Mouse (Mus musculus): ENCODE measurements at regions not wholly inside any gene's neighbourhood (a gene's known extent, or its start where the extent isn't known, plus 50 kb on each side); places are given as distances from the start of the nearest gene placed in this dataset.
"Not testable (repeated sequence)": the region's sequence is repeated elsewhere in the genome, so short reads cannot be mapped to it uniquely, and the experiment has no call there.

DNA sequence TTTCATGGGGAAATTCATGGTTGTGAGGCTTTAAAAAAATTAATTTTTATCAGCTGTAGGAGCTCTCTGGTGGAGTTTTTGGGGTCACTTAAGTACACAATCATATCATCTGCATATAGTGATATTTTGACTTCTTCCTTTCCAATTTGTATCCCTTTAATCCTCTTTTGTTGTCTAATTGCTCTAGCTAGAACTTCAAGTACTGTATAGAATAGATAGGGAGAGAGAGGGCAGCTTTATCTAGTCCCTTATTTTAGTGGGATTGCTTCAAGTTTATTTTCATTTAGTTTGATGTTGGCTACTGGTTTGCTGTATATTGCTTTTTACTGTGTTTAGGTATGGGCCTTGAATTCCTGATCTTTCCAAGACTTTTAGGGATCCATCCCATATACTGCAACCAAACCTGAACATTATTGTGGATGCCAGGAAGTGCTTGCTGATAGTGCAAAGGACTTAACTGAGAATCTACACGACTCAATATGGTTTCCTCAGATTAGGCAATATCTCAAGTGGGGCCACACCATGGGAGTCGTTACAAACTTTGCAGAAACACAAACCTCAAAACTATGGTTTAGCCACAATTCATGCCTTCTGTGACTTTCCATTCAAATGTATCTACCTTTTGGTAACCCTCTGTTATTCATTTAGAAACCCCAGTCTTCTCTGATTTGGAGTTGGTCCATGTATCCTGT is 878.4 kb upstream of the Olfr1507 start:
- not testable (repeated sequence) for H3K9ac ChIP-seq (ENCODE audit: low read depth, low read length); H3K27me3 ChIP-seq (ENCODE audit: control insufficient read depth, insufficient read depth, low read depth, low read length); H3K4me1 ChIP-seq (ENCODE audit: control insufficient read depth, low read depth, low read length); H3K36me3 ChIP-seq (ENCODE audit: control insufficient read depth, insufficient read depth); H3K27ac ChIP-seq (ENCODE audit: low read length); H3K9me3 ChIP-seq (replicated peaks; ENCODE audit: control insufficient read depth, low read length); H3K4me3 ChIP-seq (ENCODE audit: low read depth, low read length); H3K4me2 ChIP-seq (ENCODE audit: low read depth, low read length)
- peak; percentile 84 for ATAC-seq (ENCODE audit: low read depth)
- no CpG with 5 or more reads among the region's 2 CpGs for WGBS (ENCODE audit: insufficient replicate concordance)

- no peaks in the 10 kb centered on the region for H3K36me3 ChIP-seq (ENCODE audit: control insufficient read depth, insufficient read depth)
- H3K9ac ChIP-seq (ENCODE audit: low read depth, low read length), result no peak overlapping the region
- no peaks in the 10 kb centered on the region for H3K9me3 ChIP-seq (replicated peaks; ENCODE audit: control insufficient read depth, low read length)
- H3K27ac ChIP-seq (ENCODE audit: low read length), result no peak overlapping the region
- no peaks in the 10 kb centered on the region for H3K4me1 ChIP-seq (ENCODE audit: control insufficient read depth, low read depth, low read length)
- ATAC-seq (ENCODE audit: low read depth), result no peak
- H3K4me3 ChIP-seq (ENCODE audit: low read depth, low read length), result no peak overlapping the region
- H3K27me3 ChIP-seq (ENCODE audit: control insufficient read depth, insufficient read depth, low read depth, low read length), result no peaks in the 10 kb centered on the region
- H3K4me2 ChIP-seq (ENCODE audit: low read depth, low read length), result no peak overlapping the region
- WGBS (ENCODE audit: insufficient replicate concordance), result 16% methylated on average over 2 of the region's 2 CpGs
These were observed 874.2 kb upstream of the Olfr1507 start for GRCm38 (mm10) chr14:53369776-53370175.

DNA sequence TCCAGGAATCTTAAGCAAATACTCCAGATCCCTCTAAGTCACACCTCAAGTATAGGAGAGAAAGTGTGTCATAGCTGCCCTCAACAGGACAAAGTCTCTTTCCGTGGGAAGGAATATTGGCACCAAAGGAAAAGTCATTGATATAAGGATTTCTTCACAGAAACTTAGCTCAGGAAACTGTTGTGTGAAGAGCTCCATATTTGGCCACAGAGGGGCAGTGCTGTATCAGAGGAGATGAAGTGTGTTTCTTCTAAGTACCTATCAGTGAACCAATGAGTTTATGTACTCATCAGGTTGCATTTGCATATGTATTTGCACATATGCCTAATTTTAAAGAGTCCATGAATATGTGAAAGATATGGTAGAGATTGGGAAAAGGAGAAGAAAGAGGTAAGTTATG is 871.9 kb upstream of the Olfr1507 start:
- H3K27me3 ChIP-seq (ENCODE audit: control insufficient read depth, insufficient read depth, low read depth, low read length); H3K4me2 ChIP-seq (ENCODE audit: low read depth, low read length); ATAC-seq (ENCODE audit: low read depth); H3K9me3 ChIP-seq (replicated peaks; ENCODE audit: control insufficient read depth, low read length); H3K9ac ChIP-seq (ENCODE audit: low read depth, low read length); H3K4me3 ChIP-seq (ENCODE audit: low read depth, low read length); H3K36me3 ChIP-seq (ENCODE audit: control insufficient read depth, insufficient read depth); H3K4me1 ChIP-seq (ENCODE audit: control insufficient read depth, low read depth, low read length); H3K27ac ChIP-seq (ENCODE audit: low read length): not testable (repeated sequence)
- 39% methylated on average over 1 of the region's 1 CpGs for WGBS (ENCODE audit: insufficient replicate concordance)

DNA sequence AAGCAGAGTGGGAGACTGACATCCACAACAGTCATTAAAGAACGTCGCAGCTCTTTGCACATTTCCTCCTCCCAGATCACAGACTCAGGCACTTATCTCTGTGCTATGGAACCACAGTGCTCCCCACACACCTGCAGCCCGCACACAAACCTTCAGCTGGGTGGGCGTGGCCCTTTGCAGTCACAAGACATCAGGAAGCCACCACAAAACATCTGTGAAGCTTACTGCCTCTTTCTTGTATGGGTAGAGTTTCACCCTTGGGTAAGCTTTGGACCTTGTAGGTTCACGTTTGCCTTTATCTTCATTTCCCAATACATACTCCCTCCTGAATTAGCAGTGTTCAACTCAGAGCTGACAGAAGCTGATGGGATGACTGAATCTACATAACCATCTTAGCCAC is 868.4 kb upstream of the Olfr1507 start:
- H3K4me2 ChIP-seq (ENCODE audit: low read depth, low read length); H3K36me3 ChIP-seq (ENCODE audit: control insufficient read depth, insufficient read depth); H3K4me1 ChIP-seq (ENCODE audit: control insufficient read depth, low read depth, low read length); H3K27me3 ChIP-seq (ENCODE audit: control insufficient read depth, insufficient read depth, low read depth, low read length); H3K4me3 ChIP-seq (ENCODE audit: low read depth, low read length); H3K9me3 ChIP-seq (replicated peaks; ENCODE audit: control insufficient read depth, low read length); ATAC-seq (ENCODE audit: low read depth); H3K27ac ChIP-seq (ENCODE audit: low read length); H3K9ac ChIP-seq (ENCODE audit: low read depth, low read length): not testable (repeated sequence)
- 24% methylated on average over 5 of the region's 5 CpGs for WGBS (ENCODE audit: insufficient replicate concordance)

GRCm38 (mm10) chr14:53362054-53362453 is 866.5 kb upstream of the Olfr1507 start:
- not testable (repeated sequence) for ATAC-seq (ENCODE audit: low read depth); H3K4me2 ChIP-seq (ENCODE audit: low read depth, low read length); H3K27me3 ChIP-seq (ENCODE audit: control insufficient read depth, insufficient read depth, low read depth, low read length); H3K9me3 ChIP-seq (replicated peaks; ENCODE audit: control insufficient read depth, low read length); H3K27ac ChIP-seq (ENCODE audit: low read length); H3K36me3 ChIP-seq (ENCODE audit: control insufficient read depth, insufficient read depth); H3K9ac ChIP-seq (ENCODE audit: low read depth, low read length); H3K4me1 ChIP-seq (ENCODE audit: control insufficient read depth, low read depth, low read length); H3K4me3 ChIP-seq (ENCODE audit: low read depth, low read length)
- 24% methylated on average over 2 of the region's 2 CpGs for WGBS (ENCODE audit: insufficient replicate concordance)

GRCm38 (mm10) chr14:53357498-53357897 is 861.9 kb upstream of the Olfr1507 start:
- H3K27me3 ChIP-seq (ENCODE audit: control insufficient read depth, insufficient read depth, low read depth, low read length); H3K4me2 ChIP-seq (ENCODE audit: low read depth, low read length); H3K9me3 ChIP-seq (replicated peaks; ENCODE audit: control insufficient read depth, low read length); H3K27ac ChIP-seq (ENCODE audit: low read length); ATAC-seq (ENCODE audit: low read depth); H3K36me3 ChIP-seq (ENCODE audit: control insufficient read depth, insufficient read depth); H3K9ac ChIP-seq (ENCODE audit: low read depth, low read length); H3K4me1 ChIP-seq (ENCODE audit: control insufficient read depth, low read depth, low read length); H3K4me3 ChIP-seq (ENCODE audit: low read depth, low read length): not testable (repeated sequence)
- WGBS (ENCODE audit: insufficient replicate concordance), result 62% methylated on average over 1 of the region's 2 CpGs

DNA sequence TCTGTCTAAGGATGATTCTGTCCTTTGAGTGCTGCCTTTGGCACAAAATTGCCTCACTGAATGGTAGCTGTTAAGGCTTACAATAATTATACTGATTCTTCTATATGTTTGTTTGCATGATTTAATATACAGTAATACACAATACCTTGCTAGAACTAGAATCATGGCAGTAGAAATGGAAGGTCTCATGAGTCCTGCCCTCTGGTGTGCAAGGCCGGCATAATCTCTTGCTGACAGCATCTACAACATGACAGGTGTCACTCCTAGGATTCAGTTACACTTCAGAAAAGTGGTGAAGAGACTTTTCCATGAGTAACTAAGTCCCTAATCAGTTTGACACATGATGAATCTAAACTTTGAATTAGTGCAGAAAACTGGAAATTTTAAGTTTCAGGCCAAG is 861.2 kb upstream of the Olfr1507 start:
- ATAC-seq (ENCODE audit: low read depth); H3K36me3 ChIP-seq (ENCODE audit: control insufficient read depth, insufficient read depth); H3K4me1 ChIP-seq (ENCODE audit: control insufficient read depth, low read depth, low read length); H3K9me3 ChIP-seq (replicated peaks; ENCODE audit: control insufficient read depth, low read length); H3K27me3 ChIP-seq (ENCODE audit: control insufficient read depth, insufficient read depth, low read depth, low read length); H3K4me2 ChIP-seq (ENCODE audit: low read depth, low read length); H3K27ac ChIP-seq (ENCODE audit: low read length); H3K4me3 ChIP-seq (ENCODE audit: low read depth, low read length); H3K9ac ChIP-seq (ENCODE audit: low read depth, low read length): not testable (repeated sequence)
- no CpG with 5 or more reads among the region's 1 CpGs for WGBS (ENCODE audit: insufficient replicate concordance)

GRCm38 (mm10) chr14:53351457-53351856 is 855.9 kb upstream of the Olfr1507 start:
- ATAC-seq (ENCODE audit: low read depth); H3K27ac ChIP-seq (ENCODE audit: low read length); H3K4me3 ChIP-seq (ENCODE audit: low read depth, low read length); H3K36me3 ChIP-seq (ENCODE audit: control insufficient read depth, insufficient read depth); H3K4me1 ChIP-seq (ENCODE audit: control insufficient read depth, low read depth, low read length); H3K9ac ChIP-seq (ENCODE audit: low read depth, low read length); H3K4me2 ChIP-seq (ENCODE audit: low read depth, low read length); H3K9me3 ChIP-seq (replicated peaks; ENCODE audit: control insufficient read depth, low read length); H3K27me3 ChIP-seq (ENCODE audit: control insufficient read depth, insufficient read depth, low read depth, low read length): not testable (repeated sequence)
- WGBS (ENCODE audit: insufficient replicate concordance), result 40% methylated on average over 2 of the region's 3 CpGs

GRCm38 (mm10) chr14:53350780-53351179 is 855.2 kb upstream of the Olfr1507 start:
- not testable (repeated sequence) for H3K27me3 ChIP-seq (ENCODE audit: control insufficient read depth, insufficient read depth, low read depth, low read length); ATAC-seq (ENCODE audit: low read depth); H3K27ac ChIP-seq (ENCODE audit: low read length); H3K9ac ChIP-seq (ENCODE audit: low read depth, low read length); H3K36me3 ChIP-seq (ENCODE audit: control insufficient read depth, insufficient read depth); H3K4me3 ChIP-seq (ENCODE audit: low read depth, low read length); H3K4me2 ChIP-seq (ENCODE audit: low read depth, low read length); H3K9me3 ChIP-seq (replicated peaks; ENCODE audit: control insufficient read depth, low read length); H3K4me1 ChIP-seq (ENCODE audit: control insufficient read depth, low read depth, low read length)
- WGBS (ENCODE audit: insufficient replicate concordance), result 18% methylated on average over 1 of the region's 1 CpGs
